Mouse (Mus musculus) MEL (cell line): ENCODE measurements around the gene Slc25a36. TPM values are rescaled to one million over a fixed set of nuclear protein-coding genes. Genes with fewer than 3 reads are reported as not detected.

ENCODE experiments used
- DNase-seq: peaks from one replicate; pipeline ENCODE4 v3.0.0; 2011; ENCODE audit warnings: low read depth, low spot score
- H3K27ac ChIP-seq: 2 replicates; pipeline ENCODE4 v1.5.1; 2012; ENCODE audit warnings: low read depth, mild to moderate bottlenecking, control low read depth, low read length, moderate library complexity; ENCODE audit not compliant: control insufficient read depth
- H3K27me3 ChIP-seq, 2 experiments: fragments of 150-350 bp in 1 of 2; sonication (generic) in 1 of 2; 2 replicates each; pipeline ENCODE4 v1.6.1; 2012; ENCODE audit warnings: low read length in 2 of 2, mild to moderate bottlenecking in 2 of 2, improper control_type of control experiment in 1 of 2, moderate library complexity in 1 of 2; ENCODE audit not compliant: insufficient read depth in 2 of 2, control insufficient read depth in 1 of 2
- H3K36me3 ChIP-seq, 2 experiments: 2 replicates each; pipeline ENCODE4 v1.6.1; 2012 to 2014; ENCODE audit warnings: low read length in 2 of 2, improper control_type of control experiment in 1 of 2, inconsistent platforms in 1 of 2, mild to moderate bottlenecking in 1 of 2; ENCODE audit not compliant: insufficient read depth in 2 of 2, control insufficient read depth in 1 of 2
- H3K4me1 ChIP-seq, 2 experiments: fragments of 150-350 bp in 1 of 2; sonication (generic) in 1 of 2; 2 replicates each; pipeline ENCODE4 v1.6.1; 2012; ENCODE audit warnings: low read length in 2 of 2, improper control_type of control experiment in 1 of 2, mild to moderate bottlenecking in 1 of 2; ENCODE audit not compliant: insufficient read depth in 2 of 2, control insufficient read depth in 1 of 2
- H3K4me3 ChIP-seq, 2 experiments: fragments of 150-350 bp in 1 of 2; sonication (generic) in 1 of 2; 2 replicates each; pipeline ENCODE4 v1.5.1; 2012; ENCODE audit warnings: low read depth in 2 of 2, low read length in 2 of 2, mild to moderate bottlenecking in 2 of 2, moderate library complexity in 2 of 2, control low read depth in 1 of 2, improper control_type of control experiment in 1 of 2; ENCODE audit not compliant: control insufficient read depth in 1 of 2, insufficient read depth in 1 of 2
- H3K79me2 ChIP-seq: 2 replicates; pipeline ENCODE4 v1.6.1; 2012; ENCODE audit warnings: mild to moderate bottlenecking, low read length, moderate library complexity; ENCODE audit not compliant: control insufficient read depth, poor library complexity, insufficient read depth
- H3K9ac ChIP-seq: 2 replicates; pipeline ENCODE4 v1.6.1; 2012; ENCODE audit warnings: low read depth, mild to moderate bottlenecking, control low read depth, low read length, moderate library complexity; ENCODE audit not compliant: control insufficient read depth, poor library complexity, severe bottlenecking
- H3K9me3 ChIP-seq: fragments of 150-350 bp; sonication (generic); replicated peaks from 2 replicates; pipeline ENCODE4 v1.6.1; 2012; ENCODE audit warnings: mild to moderate bottlenecking, low read length, improper control_type of control experiment, moderate library complexity; ENCODE audit not compliant: insufficient read depth
- CHD1 ChIP-seq: IDR thresholded peaks from 2 replicates; pipeline ENCODE4 v1.6.1; 2012; ENCODE audit warnings: low read depth, mild to moderate bottlenecking, inconsistent platforms, low read length, improper control_type of control experiment
- CHD2 ChIP-seq: IDR thresholded peaks from 2 replicates; pipeline ENCODE4 v1.6.1; 2011; ENCODE audit warnings: low read length, improper control_type of control experiment
- EP300 ChIP-seq, 2 experiments: IDR thresholded peaks; 2 replicates each; pipeline ENCODE4 v1.6.1; 2011; ENCODE audit warnings: improper control_type of control experiment in 2 of 2, low read length in 2 of 2, low read depth in 1 of 2, mild to moderate bottlenecking in 1 of 2
- ETS1 ChIP-seq: IDR thresholded peaks from 2 replicates; pipeline ENCODE4 v1.6.1; 2012; ENCODE audit warnings: low read depth, mild to moderate bottlenecking, inconsistent platforms, low read length, improper control_type of control experiment, moderate library complexity
- GATA1 ChIP-seq: IDR thresholded peaks from 2 replicates; pipeline ENCODE4 v1.6.1; 2011; ENCODE audit warnings: low read depth, low read length, improper control_type of control experiment
- JUND ChIP-seq: IDR thresholded peaks from 2 replicates; pipeline ENCODE4 v1.6.1; 2011; ENCODE audit warnings: low read depth, mild to moderate bottlenecking, improper control_type of control experiment, low read length
- MAFK ChIP-seq: IDR thresholded peaks from 2 replicates; pipeline ENCODE4 v1.6.1; 2011; ENCODE audit warnings: low read depth, mild to moderate bottlenecking, low read length, improper control_type of control experiment, borderline replicate concordance
- MAZ ChIP-seq: IDR thresholded peaks from 2 replicates; pipeline ENCODE4 v1.6.1; 2012; ENCODE audit warnings: low read depth, mild to moderate bottlenecking, inconsistent platforms, low read length, improper control_type of control experiment
- MXI1 ChIP-seq: IDR thresholded peaks from 2 replicates; pipeline ENCODE4 v1.6.1; 2011; ENCODE audit warnings: mild to moderate bottlenecking, low read depth, low read length, improper control_type of control experiment
- MYC ChIP-seq: IDR thresholded peaks from 2 replicates; pipeline ENCODE4 v1.6.1; 2011; ENCODE audit warnings: low read depth, mild to moderate bottlenecking, low read length, improper control_type of control experiment, moderate library complexity
- NRF1 ChIP-seq: IDR thresholded peaks from 2 replicates; pipeline ENCODE4 v1.6.1; 2014; ENCODE audit warnings: low read depth, mild to moderate bottlenecking, inconsistent platforms, low read length, improper control_type of control experiment, moderate library complexity; ENCODE audit not compliant: poor library complexity, insufficient read depth, severe bottlenecking
- POLR2AphosphoS2 ChIP-seq: IDR thresholded peaks from 2 replicates; pipeline ENCODE4 v1.6.1; 2011; ENCODE audit warnings: low read length, improper control_type of control experiment
- POLR2AphosphoS5 ChIP-seq: IDR thresholded peaks from 2 replicates; pipeline ENCODE4 v1.6.1; 2012; ENCODE audit warnings: low read depth, borderline replicate concordance, mild to moderate bottlenecking, inconsistent platforms, low read length, moderate library complexity, mixed read lengths
- RCOR1 ChIP-seq: IDR thresholded peaks from 2 replicates; pipeline ENCODE4 v1.6.1; 2012; ENCODE audit warnings: low read depth, mild to moderate bottlenecking, inconsistent platforms, low read length, improper control_type of control experiment
- SIN3A ChIP-seq: IDR thresholded peaks from 2 replicates; pipeline ENCODE4 v1.6.1; 2012; ENCODE audit warnings: low read length, improper control_type of control experiment, inconsistent platforms
- TAL1 ChIP-seq: IDR thresholded peaks from 2 replicates; pipeline ENCODE4 v1.6.1; 2012; ENCODE audit warnings: mild to moderate bottlenecking, inconsistent platforms, low read length, moderate library complexity, mixed read lengths
- TBP ChIP-seq: IDR thresholded peaks from 2 replicates; pipeline ENCODE4 v1.8.0; 2011; ENCODE audit warnings: low read depth, low read length, improper control_type of control experiment
- TCF12 ChIP-seq: IDR thresholded peaks from 2 replicates; pipeline ENCODE4 v1.6.1; 2014; ENCODE audit warnings: low read depth, mild to moderate bottlenecking, inconsistent platforms, low read length, improper control_type of control experiment, moderate library complexity
- UBTF ChIP-seq: IDR thresholded peaks from 2 replicates; pipeline ENCODE4 v1.6.1; 2012; ENCODE audit warnings: low read depth, mild to moderate bottlenecking, inconsistent platforms, low read length, improper control_type of control experiment, moderate library complexity, borderline replicate concordance; ENCODE audit not compliant: insufficient read depth
- USF2 ChIP-seq, 2 experiments: IDR thresholded peaks; 2 replicates each; pipeline ENCODE4 v1.6.1; 2011 to 2012; ENCODE audit warnings: improper control_type of control experiment in 2 of 2, low read length in 2 of 2, borderline replicate concordance in 1 of 2, inconsistent platforms in 1 of 2, low read depth in 1 of 2, mild to moderate bottlenecking in 1 of 2; ENCODE audit not compliant: insufficient read depth in 1 of 2
- ZC3H11A ChIP-seq: IDR thresholded peaks from 2 replicates; pipeline ENCODE4 v1.6.1; 2012; ENCODE audit warnings: low read depth, mild to moderate bottlenecking, inconsistent platforms, low read length, improper control_type of control experiment
- ZMIZ1 ChIP-seq: IDR thresholded peaks from 2 replicates; pipeline ENCODE4 v1.6.1; 2012; ENCODE audit warnings: low read depth, mild to moderate bottlenecking, inconsistent platforms, low read length, improper control_type of control experiment, moderate library complexity
- ZNF384 ChIP-seq: IDR thresholded peaks from 2 replicates; pipeline ENCODE4 v1.6.1; 2012; ENCODE audit warnings: low read depth, mild to moderate bottlenecking, inconsistent platforms, low read length, improper control_type of control experiment
- polyA plus RNA-seq, 2 experiments: library from polyadenylated mRNA; stranded (reverse) in 1 of 2; unstranded in 1 of 2; fragments of >175 nt in 1 of 2; fragments of >200 nt in 1 of 2; gene quantifications; 2 replicates each; pipeline versions ENCODE4 v1.2.1 to v1.2.4; 2012; ENCODE audit warnings: low replicate concordance in 2 of 2, low read depth in 1 of 2; ENCODE audit not compliant: insufficient read length in 2 of 2, insufficient read depth in 1 of 2, missing spikeins in 1 of 2
- total RNA-seq: library from RNA; depleted of rRNA; stranded (reverse); fragments of 300-350 nt; gene quantifications from 2 replicates; pipeline ENCODE4 v1.2.3, GENCODE M21; 2012

The Slc25a36 gene
- total and polyA plus RNA-seq, 3 experiments, result 11.9 to 13.0 TPM; not detected in 1

DNA sequence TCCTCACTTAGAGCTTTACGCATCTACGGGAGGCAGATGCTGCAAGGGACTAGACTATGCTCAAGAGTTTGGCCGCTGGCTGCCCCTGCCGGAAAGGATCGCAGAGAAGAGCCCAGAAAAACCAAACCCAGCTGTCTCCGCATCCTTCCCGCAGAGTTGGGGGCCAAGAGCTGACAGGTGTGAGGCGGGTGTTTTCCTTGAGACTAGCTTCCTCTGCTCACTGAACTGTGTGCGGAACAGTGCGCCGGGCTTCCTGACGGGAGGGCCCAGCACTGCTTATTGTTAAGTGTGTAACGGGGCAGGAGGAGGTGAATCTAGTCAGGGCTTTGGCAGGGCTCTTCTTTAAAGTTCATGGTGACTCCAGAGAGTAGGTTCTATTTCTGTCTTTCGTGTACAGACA, 55.1 kb downstream of the Slc25a36 start:
- Histone ChIP-seq H3K79me2 (no peaks in the 10 kb centered on the region), H3K27ac (no peak overlapping the region), H3K9me3 (no peaks in the 10 kb centered on the region), H3K9ac (no peak overlapping the region), H3K4me3 (no peak overlapping the region), H3K36me3 (no peaks in the 10 kb centered on the region), H3K27me3 (no peaks in the 10 kb centered on the region; a peak in 1 of 4 replicates), H3K4me1 (no peaks in the 10 kb centered on the region)
- TF ChIP-seq USF2 (IDR thresholded peaks at IDR 0.05; ENCODE audit: borderline replicate concordance in 1 of 2, insufficient read depth in 1 of 2, low read depth in 1 of 2, low read length in 2 of 2) (no peak), MAFK (no peak), MAZ (no peak), MYC (no peak), EP300 (IDR thresholded peaks at IDR 0.05; ENCODE audit: low read depth in 1 of 2, low read length in 2 of 2) (no peak), ZNF384 (no peak), CHD2 (no peak)
- no peak for DNase-seq

DNA sequence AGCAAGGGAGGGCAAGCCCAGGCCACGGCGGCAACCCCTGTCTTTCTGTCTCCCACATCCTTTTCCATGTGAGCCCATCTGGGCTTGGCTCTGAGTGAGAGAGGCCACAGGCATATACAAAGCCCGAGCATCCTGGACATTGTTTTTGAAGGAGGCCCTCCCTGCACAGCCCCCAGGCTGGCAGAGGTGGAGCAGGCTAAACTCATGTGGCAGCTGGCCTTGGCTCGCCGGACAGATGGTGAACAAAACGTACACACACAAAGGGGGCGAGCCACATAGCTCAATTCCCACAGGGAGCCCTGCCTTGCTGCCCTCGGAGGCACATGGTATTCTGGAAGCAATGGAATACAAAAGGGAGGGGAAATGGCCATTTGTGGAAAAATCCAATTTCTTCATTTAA, 59.8 kb downstream of the Slc25a36 start:
- H3K27me3 ChIP-seq, result no peaks in the 10 kb centered on the region; a peak in 1 of 4 replicates
- H3K79me2 ChIP-seq, result no peaks in the 10 kb centered on the region
- H3K4me1 ChIP-seq, result no peaks in the 10 kb centered on the region; a peak in 1 of 4 replicates
- H3K36me3 ChIP-seq, result no peaks in the 10 kb centered on the region
- no peak overlapping the region for H3K27ac ChIP-seq
- H3K9ac ChIP-seq, result no peak overlapping the region
- TF ChIP-seq NRF1, result no peak
- no peak for TF ChIP-seq ZMIZ1
- no peak for TF ChIP-seq TBP
- TF ChIP-seq EP300 (IDR thresholded peaks at IDR 0.05; ENCODE audit: low read depth in 1 of 2, low read length in 2 of 2), result no peak
- no peak for TF ChIP-seq ZC3H11A
- no peak for TF ChIP-seq MAZ
- no peak for TF ChIP-seq UBTF
- no peak for TF ChIP-seq RCOR1
- no peak for TF ChIP-seq JUND
- no peak for TF ChIP-seq TAL1
- no peak for TF ChIP-seq ETS1
- TF ChIP-seq GATA1, result no peak
- TF ChIP-seq CHD1, result no peak
- TF ChIP-seq SIN3A, result no peak
- TF ChIP-seq POLR2AphosphoS5, result no peak
- TF ChIP-seq MXI1, result no peak
- no peak for TF ChIP-seq USF2 (IDR thresholded peaks at IDR 0.05; ENCODE audit: borderline replicate concordance in 1 of 2, insufficient read depth in 1 of 2, low read depth in 1 of 2, low read length in 2 of 2)
- no peak for TF ChIP-seq POLR2AphosphoS2
- no peak for TF ChIP-seq TCF12
- TF ChIP-seq, all 39 proteins: peak for 0
- H3K4me3 ChIP-seq, result no peak overlapping the region
- H3K9me3 ChIP-seq, result no peaks in the 10 kb centered on the region
- no peak for DNase-seq
